Mouse (Mus musculus) forebrain, embryonic 11.5 days (tissue): ENCODE data around the gene Armh3. TPM values are rescaled to one million over a fixed set of nuclear protein-coding genes. Genes with fewer than 3 reads are reported as not detected.

Experiments
- ATAC-seq: fragments of 200-750 bp; cut with Nextera tagmentation; replicated peaks from 2 replicates; pipeline ENCODE4 v1.8.0; 2017; ENCODE audit warnings: moderate TSS enrichment; ENCODE audit not compliant: low FRiP score
- DNase-seq: peaks from one replicate; pipeline ENCODE4 v3.0.0-alpha.2; 2017; ENCODE audit warnings: low spot score
- H3K27ac ChIP-seq: fragments of 300-500 bp; sonication (generic); 2 replicates; pipeline ENCODE4 v1.5.1; 2014; ENCODE audit warnings: low read depth, low read length
- H3K27me3 ChIP-seq: fragments of 300-500 bp; sonication (generic); 2 replicates; pipeline ENCODE4 v1.6.1; 2014; ENCODE audit warnings: mild to moderate bottlenecking, low read length, mixed read lengths; ENCODE audit not compliant: control insufficient read depth, insufficient read depth
- H3K36me3 ChIP-seq: fragments of 300-500 bp; sonication (generic); 2 replicates; pipeline ENCODE4 v1.6.1; 2014; ENCODE audit warnings: mild to moderate bottlenecking, low read length, moderate library complexity, mixed read lengths; ENCODE audit not compliant: control insufficient read depth, insufficient read depth
- H3K4me1 ChIP-seq: fragments of 300-500 bp; sonication (generic); replicated peaks from 2 replicates; pipeline ENCODE4 v1.6.1; 2014; ENCODE audit warnings: low read length, mixed read lengths; ENCODE audit not compliant: control insufficient read depth, insufficient read depth
- H3K4me2 ChIP-seq: fragments of 300-500 bp; sonication (generic); 2 replicates; pipeline ENCODE4 v1.6.1; 2014; ENCODE audit warnings: low read depth, mild to moderate bottlenecking, low read length, moderate library complexity, mixed read lengths; ENCODE audit not compliant: severe bottlenecking
- H3K4me3 ChIP-seq: fragments of 300-500 bp; sonication (generic); 2 replicates; pipeline ENCODE4 v1.5.1; 2014; ENCODE audit warnings: low read depth, low read length
- H3K9ac ChIP-seq: fragments of 300-500 bp; sonication (generic); 2 replicates; pipeline ENCODE4 v1.6.1; 2014; ENCODE audit warnings: low read length
- H3K9me3 ChIP-seq: fragments of 300-500 bp; sonication (generic); 2 replicates; pipeline ENCODE4 v1.6.1; 2016; ENCODE audit warnings: low read length, mixed read lengths; ENCODE audit not compliant: control insufficient read depth
- WGBS: fragments of 180-500 bp; shearing (Covaris S2); extraction: QIAGEN DNeasy Blood & Tissue Kit; methylation state at CpG from one replicate; pipeline ENCODE4 v1.1.7; 2014; 5-methylcytosine and 5-hydroxymethylcytosine counted together
- polyA plus RNA-seq: library from polyadenylated mRNA; unstranded; fragments of >200 nt; fragmentation: Nextera tagmentation; extraction: Ambion mirVana; gene quantifications from 2 replicates; pipeline ENCODE4 v1.2.1, GENCODE M21; 2014

Gene Armh3
- polyA plus RNA-seq, 1 experiment from 2014 or later, result 17.2 TPM

- Histone ChIP-seq H3K4me2 (no peak overlapping the region), H3K27me3 (no peaks in the 10 kb centered on the region; the same call in 1 of the 2 replicates)
- no peak for ATAC-seq
Measured at GRCm38 (mm10) chr19:45817816-45818490, 180.3 kb downstream of the Armh3 start.

GRCm38 (mm10) chr19:45816727-45817126, 181.6 kb downstream of the Armh3 start:
- H3K27ac ChIP-seq, result no peak overlapping the region
- ATAC-seq (no peak), DNase-seq (no peak)
- no peak overlapping the region for H3K4me2 ChIP-seq
- peaks cover 23% of the 10 kb centered on the region for H3K4me1 ChIP-seq
- 15% methylated on average over 8 of the region's 8 CpGs for WGBS
- H3K4me3 ChIP-seq, result no peak overlapping the region
- no peaks in the 10 kb centered on the region for H3K9me3 ChIP-seq
- no peaks in the 10 kb centered on the region for H3K36me3 ChIP-seq
- no peaks in the 10 kb centered on the region; the same call in 1 of the 2 replicates for H3K27me3 ChIP-seq
- H3K9ac ChIP-seq, result no peak overlapping the region

More at GRCm38 (mm10) chr19:45817816-45818490, 180.3 kb downstream of the Armh3 start:
- H3K27ac ChIP-seq, result no peak overlapping the region
- WGBS, result 76% methylated on average over 11 of the region's 11 CpGs
- H3K4me3 ChIP-seq, result no peak overlapping the region
- DNase-seq, result no peak
- peaks cover 14% of the 10 kb centered on the region for H3K4me1 ChIP-seq
- no peak overlapping the region for H3K9ac ChIP-seq
- H3K36me3 ChIP-seq, result no peaks in the 10 kb centered on the region
- H3K9me3 ChIP-seq, result no peaks in the 10 kb centered on the region

- peak; percentile 73 for DNase-seq
- ATAC-seq, result peak; percentile 47
- 0% methylated on average over 27 of the region's 29 CpGs for WGBS
- no peak within 1 kb of the TSS for H3K27ac ChIP-seq
- H3K27me3 ChIP-seq, result no peaks in the 10 kb centered on the region; the same call in 1 of the 2 replicates
- peak within 1 kb of the TSS; percentile 37 for H3K4me3 ChIP-seq
- peaks cover 23% of the 10 kb centered on the region for H3K4me1 ChIP-seq
- H3K9me3 ChIP-seq, result no peaks in the 10 kb centered on the region
- H3K4me2 ChIP-seq, result peak within 1 kb of the TSS; percentile 87
- no peaks in the 10 kb centered on the region for H3K36me3 ChIP-seq
- peak within 1 kb of the TSS; percentile 58 for H3K9ac ChIP-seq
Measured at GRCm38 (mm10) chr19:45815831-45816405, 182.4 kb downstream of the Armh3 start, which contains the start of gene Kcnip2. TSS of gene Kcnip2 (minus strand) at chr19:45816061.

GRCm38 (mm10) chr19:45815170-45815569, 183.1 kb downstream of the Armh3 start:
- peak overlapping the region; percentile 58; the same call in 1 of the 2 replicates for H3K9ac ChIP-seq
- no peaks in the 10 kb centered on the region for H3K36me3 ChIP-seq
- H3K4me2 ChIP-seq, result peak overlapping the region; percentile 87
- WGBS, result 71% methylated on average over 10 of the region's 10 CpGs
- no peaks in the 10 kb centered on the region for H3K9me3 ChIP-seq
- peak overlapping the region; percentile 37; the same call in 1 of the 2 replicates for H3K4me3 ChIP-seq
- H3K27me3 ChIP-seq, result no peaks in the 10 kb centered on the region; the same call in 1 of the 2 replicates
- DNase-seq (no peak), ATAC-seq (no peak; the same call in 1 of the 2 replicates)
- peaks cover 23% of the 10 kb centered on the region for H3K4me1 ChIP-seq
- no peak overlapping the region for H3K27ac ChIP-seq

- H3K4me1 ChIP-seq, result peaks cover 23% of the 10 kb centered on the region
- no peak overlapping the region for H3K27ac ChIP-seq
- 10% methylated on average over 11 of the region's 12 CpGs for WGBS
- ATAC-seq (no peak), DNase-seq (peak; percentile 78)
- no peaks in the 10 kb centered on the region for H3K36me3 ChIP-seq
- no peaks in the 10 kb centered on the region; the same call in 1 of the 2 replicates for H3K27me3 ChIP-seq
- no peak overlapping the region for H3K4me2 ChIP-seq
- H3K9me3 ChIP-seq, result no peaks in the 10 kb centered on the region
- no peak overlapping the region for H3K9ac ChIP-seq
- no peak overlapping the region for H3K4me3 ChIP-seq
Measured at GRCm38 (mm10) chr19:45813801-45814200, 184.5 kb downstream of the Armh3 start.

- Histone ChIP-seq H3K9ac (no peak overlapping the region), H3K27me3 (no peaks in the 10 kb centered on the region; the same call in 1 of the 2 replicates), H3K4me3 (no peak overlapping the region), H3K4me1 (peaks cover 23% of the 10 kb centered on the region), H3K36me3 (no peaks in the 10 kb centered on the region), H3K9me3 (no peaks in the 10 kb centered on the region), H3K4me2 (no peak overlapping the region), H3K27ac (no peak overlapping the region)
- no peak; the same call in 1 of the 2 replicates for ATAC-seq
- DNase-seq, result peak; percentile 91
- 4% methylated on average over 11 of the region's 11 CpGs for WGBS
Measured at GRCm38 (mm10) chr19:45813263-45813662, 185.0 kb downstream of the Armh3 start.

- Histone ChIP-seq H3K4me3 (peak overlapping the region; percentile 22; the same call in 1 of the 2 replicates), H3K4me1 (peaks cover 23% of the 10 kb centered on the region), H3K9ac (no peak overlapping the region), H3K36me3 (no peaks in the 10 kb centered on the region), H3K27ac (no peak overlapping the region), H3K27me3 (no peaks in the 10 kb centered on the region; the same call in 1 of the 2 replicates), H3K9me3 (no peaks in the 10 kb centered on the region), H3K4me2 (peak overlapping the region; percentile 54)
- 16% methylated on average over 8 of the region's 8 CpGs for WGBS
- DNase-seq, result no peak
- ATAC-seq, result no peak
Measured at GRCm38 (mm10) chr19:45812673-45813252, 185.5 kb downstream of the Armh3 start.

GRCm38 (mm10) chr19:45812115-45812514, 186.2 kb downstream of the Armh3 start:
- no peak overlapping the region for H3K9ac ChIP-seq
- no peak overlapping the region for H3K27ac ChIP-seq
- ATAC-seq (peak; percentile 58), DNase-seq (peak; percentile 71)
- no peaks in the 10 kb centered on the region for H3K36me3 ChIP-seq
- H3K9me3 ChIP-seq, result no peaks in the 10 kb centered on the region
- 2% methylated on average over 16 of the region's 16 CpGs for WGBS
- peak overlapping the region; percentile 54 for H3K4me2 ChIP-seq
- no peaks in the 10 kb centered on the region; the same call in 1 of the 2 replicates for H3K27me3 ChIP-seq
- peak overlapping the region; percentile 22; the same call in 1 of the 2 replicates for H3K4me3 ChIP-seq
- H3K4me1 ChIP-seq, result peaks cover 23% of the 10 kb centered on the region
